Mouse (Mus musculus) ES-Bruce4 (cell line): ENCODE results near the gene Mrgbp.

ENCODE experiments used
- CTCF ChIP-seq: IDR thresholded peaks from one replicate; pipeline ENCODE4 v1.8.1; 2011; ENCODE audit warnings: low read depth, low read length
- EP300 ChIP-seq: IDR thresholded peaks from 2 replicates; pipeline ENCODE4 v1.6.1; 2011; ENCODE audit warnings: low read depth, low read length; ENCODE audit not compliant: insufficient read depth
- POLR2A ChIP-seq: IDR thresholded peaks from one replicate; pipeline ENCODE4 v1.8.1; 2011; ENCODE audit warnings: low read length; ENCODE audit not compliant: insufficient read depth

DNA sequence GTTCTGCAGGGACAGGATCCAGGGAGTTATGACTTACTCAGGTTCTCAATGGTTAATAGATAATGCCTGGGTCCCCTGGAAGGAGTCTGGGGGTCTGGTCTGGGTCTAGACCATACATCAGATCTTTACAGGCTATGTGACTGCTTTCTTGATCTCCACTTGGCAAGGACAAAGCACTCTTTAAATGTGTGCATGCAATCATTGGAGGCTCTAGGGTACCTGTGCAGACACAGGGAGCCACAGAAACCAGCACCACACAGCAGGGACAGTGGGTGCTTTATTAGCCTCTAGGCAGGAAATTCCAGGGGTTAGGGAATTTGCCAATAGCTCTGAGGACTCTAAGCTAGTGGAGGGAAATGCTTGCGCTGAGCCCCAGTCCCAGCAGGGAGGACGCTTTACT is 30.8 kb downstream of the Mrgbp start:
- TF ChIP-seq EP300 (no peak), CTCF (no peak), POLR2A (no peak)
